Mouse (Mus musculus) cerebellum, adult 2 months (tissue): Measurements from ENCODE around the gene Olfr560. TPM values are rescaled to one million over a fixed set of nuclear protein-coding genes. Genes with fewer than 3 reads are reported as not detected.

Source experiments
- DNase-seq, 2 experiments: peaks; one replicate each; pipeline ENCODE4 v3.0.0; 2021
- H3K27ac ChIP-seq: fragments of 200-500 bp; 2 replicates; pipeline ENCODE4 v1.5.1; 2012; ENCODE audit warnings: low read length, control low read depth, inconsistent platforms; ENCODE audit not compliant: insufficient read depth
- H3K27me3 ChIP-seq: fragments of 200-500 bp; 2 replicates; pipeline ENCODE4 v1.6.1; 2012; ENCODE audit warnings: inconsistent platforms, mild to moderate bottlenecking, low read length, moderate library complexity; ENCODE audit not compliant: control insufficient read depth, insufficient read depth
- H3K4me1 ChIP-seq: fragments of 200-500 bp; 2 replicates; pipeline ENCODE4 v1.6.1; 2011; ENCODE audit warnings: low read length; ENCODE audit not compliant: control insufficient read depth, insufficient read depth
- H3K4me3 ChIP-seq: fragments of 200-500 bp; replicated peaks from 2 replicates; pipeline ENCODE3; 2011; ENCODE audit warnings: mild to moderate bottlenecking, low read depth, low read length, control low read depth; ENCODE audit not compliant: insufficient read depth
- CTCF ChIP-seq: fragments of 200-500 bp; IDR thresholded peaks from 2 replicates; pipeline ENCODE4 v1.5.1; 2011; ENCODE audit warnings: low read depth, mild to moderate bottlenecking, control low read depth, low read length, moderate library complexity, borderline replicate concordance; ENCODE audit not compliant: insufficient read depth
- POLR2A ChIP-seq: fragments of 200-500 bp; IDR thresholded peaks from 2 replicates; pipeline ENCODE4 v1.6.1; 2011; ENCODE audit warnings: low read length, control low read depth, borderline replicate concordance; ENCODE audit not compliant: insufficient read depth
- WGBS: fragments of 180-500 bp; shearing (Covaris S2); methylation state at CpG from one replicate; pipeline ENCODE4 v1.1.7; 2018; 5-methylcytosine and 5-hydroxymethylcytosine counted together
- polyA plus RNA-seq: library from polyadenylated mRNA; depleted of rRNA; stranded (reverse); fragments of >200 nt; gene quantifications from 2 replicates; pipeline ENCODE4 v1.2.3, GENCODE M21; 2012; rRNA removed

Olfr560 gene
- polyA plus RNA-seq, result 0.07 TPM in 1 of 2 replicates, not detected in the other

DNA sequence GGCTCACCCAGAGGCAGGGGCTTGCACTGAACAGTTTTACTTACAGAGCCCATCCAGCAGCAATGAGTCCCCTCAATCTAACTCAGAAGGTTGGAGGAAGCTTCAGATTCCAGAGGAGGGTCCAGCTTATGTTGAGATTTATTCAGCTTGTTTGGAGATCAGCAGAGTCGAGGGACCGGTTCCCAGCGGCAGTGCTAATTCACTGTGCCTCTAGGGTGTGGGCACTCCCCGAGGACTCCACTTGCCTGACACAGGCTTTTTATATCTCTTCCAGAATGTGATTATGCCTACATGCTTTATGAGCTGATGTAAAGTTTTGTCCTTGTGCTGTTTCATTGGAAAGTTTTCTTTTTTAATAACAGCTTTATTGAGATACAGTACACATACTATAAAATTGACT is at the start of gene Olfr560, which contains the start of gene Olfr78:
TSS of gene Olfr560 (minus strand) at position 101 of the 400 bp plus-strand sequence.
TSS of gene Olfr78 (minus strand) at position 206 of the 400 bp plus-strand sequence.
- TF ChIP-seq CTCF, result no peak
- no peak for TF ChIP-seq POLR2A
- H3K27ac ChIP-seq, result no peak within 1 kb of the TSS
- 72% methylated on average over 4 of the region's 4 CpGs for WGBS
- no peaks in the 10 kb centered on the region for H3K27me3 ChIP-seq
- no peak within 1 kb of the TSS for H3K4me3 ChIP-seq
- DNase-seq, result no peak
- no peaks in the 10 kb centered on the region for H3K4me1 ChIP-seq

DNA sequence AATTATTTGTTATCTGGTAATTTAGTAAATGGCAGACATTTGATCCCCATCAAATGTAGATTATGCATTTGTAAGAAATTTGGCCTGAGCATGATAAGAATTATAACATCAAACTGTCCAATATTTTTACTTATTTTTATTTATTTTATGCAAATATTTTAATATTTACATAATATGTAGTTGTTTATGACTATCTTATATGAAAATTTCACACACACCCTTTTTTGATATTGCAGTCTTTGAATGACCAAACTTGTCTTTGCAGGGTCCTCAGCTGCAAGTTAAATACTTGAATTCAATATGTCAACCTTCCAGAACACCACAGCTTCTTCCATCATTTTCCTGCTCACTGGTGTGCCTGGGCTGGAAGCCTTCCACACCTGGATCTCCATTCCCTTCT is 44.0 kb upstream of the Olfr560 start, which contains the start of gene Olfr564:
TSS of gene Olfr564 (plus strand) at position 301 of the 400 bp plus-strand sequence.
- no peak for TF ChIP-seq POLR2A
- TF ChIP-seq CTCF, result no peak
- no peak within 1 kb of the TSS for H3K4me3 ChIP-seq
- no peaks in the 10 kb centered on the region for H3K4me1 ChIP-seq
- DNase-seq, result no peak
- no peaks in the 10 kb centered on the region for H3K27me3 ChIP-seq
- no peak within 1 kb of the TSS for H3K27ac ChIP-seq

DNA sequence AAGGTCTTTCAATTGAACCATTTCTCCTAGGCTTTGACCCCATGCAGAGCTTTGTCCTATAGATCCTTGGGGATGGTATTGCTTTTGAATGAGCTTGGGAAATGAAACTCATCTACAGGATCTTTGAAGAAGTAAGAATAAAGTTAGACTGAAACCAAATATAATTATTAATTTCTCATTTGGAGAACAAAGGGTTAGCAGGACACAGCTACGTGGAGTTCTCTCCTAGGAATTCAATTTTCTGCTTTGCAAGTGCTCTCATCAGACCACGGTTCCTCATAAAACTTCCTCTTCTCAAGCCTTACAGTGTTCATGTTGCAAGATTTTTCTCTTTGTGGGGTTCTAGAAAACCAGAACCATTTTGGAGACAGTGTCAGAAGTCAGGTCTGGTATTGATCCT is 11.8 kb upstream of the Olfr560 start, which contains the start of gene Olfr561:
TSS of gene Olfr561 (plus strand) at position 301 of the 400 bp plus-strand sequence.
- 68% methylated on average over 2 of the region's 2 CpGs for WGBS
- DNase-seq, result no peak

DNA sequence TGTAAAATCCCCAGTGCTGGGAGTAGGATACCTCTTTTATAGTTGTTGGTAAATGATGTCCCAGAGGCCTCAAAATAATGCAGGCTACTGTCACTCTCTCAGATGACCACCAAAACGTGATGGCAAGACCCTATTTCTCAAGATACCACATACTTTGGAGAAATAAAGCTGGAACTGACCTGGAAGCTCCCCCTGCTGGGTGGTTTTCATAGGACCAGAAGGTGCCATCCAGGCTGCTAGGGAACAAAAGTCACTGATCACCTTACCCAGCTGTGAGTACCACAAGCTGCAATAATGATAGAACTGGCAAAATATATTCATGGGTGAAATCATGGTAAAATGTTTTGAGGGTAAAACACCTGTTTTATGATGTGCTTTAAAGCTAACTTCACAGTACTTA is 7.1 kb downstream of the Olfr560 start:
- TF ChIP-seq CTCF, result no peak
- TF ChIP-seq POLR2A, result no peak
- 7% methylated on average over 1 of the region's 1 CpGs for WGBS
- no peaks in the 10 kb centered on the region for H3K4me1 ChIP-seq
- no peak overlapping the region for H3K4me3 ChIP-seq
- H3K27ac ChIP-seq, result no peak overlapping the region
- DNase-seq, result no peak
- H3K27me3 ChIP-seq, result no peaks in the 10 kb centered on the region

More for the DNA sequence above, 11.8 kb upstream of the Olfr560 start, which contains the start of gene Olfr561:
- no peak for TF ChIP-seq CTCF
- TF ChIP-seq POLR2A, result no peak
- Histone ChIP-seq H3K4me1 (no peaks in the 10 kb centered on the region), H3K4me3 (no peak within 1 kb of the TSS), H3K27me3 (no peaks in the 10 kb centered on the region), H3K27ac (no peak within 1 kb of the TSS)

DNA sequence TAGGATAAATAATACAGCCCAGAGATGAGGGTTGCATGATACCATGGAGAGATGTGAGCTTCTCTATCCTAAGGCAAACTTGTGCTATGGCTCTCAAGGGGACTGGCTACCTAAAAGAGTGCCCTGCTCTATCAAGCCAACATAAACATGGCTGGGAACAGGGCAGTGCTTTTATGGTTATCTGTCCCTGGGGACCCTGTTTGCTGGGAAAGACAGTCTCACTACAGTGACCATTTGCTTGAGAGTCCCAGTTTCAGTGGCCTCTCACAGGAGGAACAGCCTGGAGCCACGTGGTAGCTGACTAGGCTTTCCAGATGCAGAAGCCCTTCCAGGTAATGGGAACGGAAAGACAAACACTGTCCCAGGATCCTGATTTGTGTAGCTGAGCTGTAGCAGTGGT is 21.5 kb downstream of the Olfr560 start:
- Histone ChIP-seq H3K4me3 (no peak overlapping the region), H3K4me1 (no peaks in the 10 kb centered on the region), H3K27ac (no peak overlapping the region), H3K27me3 (no peaks in the 10 kb centered on the region)
- no peak for DNase-seq
- 46% methylated on average over 2 of the region's 2 CpGs for WGBS
- TF ChIP-seq CTCF (no peak), POLR2A (no peak)

DNA sequence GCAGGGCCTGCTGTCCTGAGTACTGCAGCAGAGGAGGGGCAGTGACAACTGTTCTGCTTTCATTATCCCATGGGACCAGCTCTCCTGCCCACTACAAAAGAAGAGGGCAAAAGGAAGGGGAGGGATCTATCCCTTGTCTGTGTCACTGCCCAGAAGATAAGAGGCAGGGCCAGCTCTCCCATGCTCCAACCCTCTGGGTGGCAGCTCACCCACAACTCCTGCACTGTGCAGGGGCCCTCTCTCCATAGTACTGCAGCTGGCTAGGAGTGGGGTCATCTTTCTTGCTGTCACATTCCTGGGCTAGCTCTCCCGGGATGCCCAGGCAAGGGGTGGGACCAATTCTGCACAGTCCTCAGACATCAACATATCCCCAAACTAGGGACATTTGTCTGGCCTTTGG is 25.4 kb downstream of the Olfr560 start:
- no peak for DNase-seq
- no peak for TF ChIP-seq CTCF
- TF ChIP-seq POLR2A, result no peak
- WGBS, result 68% methylated on average over 1 of the region's 1 CpGs
- no peaks in the 10 kb centered on the region for H3K4me1 ChIP-seq
- H3K27me3 ChIP-seq, result no peaks in the 10 kb centered on the region
- H3K4me3 ChIP-seq, result no peak overlapping the region
- no peak overlapping the region for H3K27ac ChIP-seq

DNA sequence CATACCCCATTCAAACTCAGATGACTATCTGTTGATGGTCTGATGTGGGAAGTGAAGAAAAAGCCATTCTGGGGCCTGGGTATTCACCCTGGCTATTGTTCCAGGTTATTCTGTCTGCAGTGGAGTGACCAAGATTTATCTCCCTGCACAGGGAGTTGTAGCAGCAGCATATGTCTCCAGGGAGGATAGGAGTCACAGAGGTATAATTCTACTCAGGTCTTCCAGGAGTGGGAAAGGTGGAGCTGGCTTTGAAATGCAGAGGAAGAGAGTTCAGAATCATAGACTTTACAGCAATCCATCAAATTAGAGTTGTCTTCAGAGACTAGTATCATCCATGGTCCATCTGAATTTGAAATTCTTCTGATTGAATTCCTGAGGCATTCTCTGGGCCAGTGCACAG is 31.8 kb downstream of the Olfr560 start, which contains the start of gene Olfr559:
TSS of gene Olfr559 (minus strand) at position 101 of the 400 bp plus-strand sequence.
- DNase-seq, result no peak
- H3K4me1 ChIP-seq, result no peaks in the 10 kb centered on the region
- H3K27ac ChIP-seq, result no peak within 1 kb of the TSS
- H3K27me3 ChIP-seq, result no peaks in the 10 kb centered on the region
- TF ChIP-seq POLR2A (no peak), CTCF (no peak)
- H3K4me3 ChIP-seq, result no peak within 1 kb of the TSS

DNA sequence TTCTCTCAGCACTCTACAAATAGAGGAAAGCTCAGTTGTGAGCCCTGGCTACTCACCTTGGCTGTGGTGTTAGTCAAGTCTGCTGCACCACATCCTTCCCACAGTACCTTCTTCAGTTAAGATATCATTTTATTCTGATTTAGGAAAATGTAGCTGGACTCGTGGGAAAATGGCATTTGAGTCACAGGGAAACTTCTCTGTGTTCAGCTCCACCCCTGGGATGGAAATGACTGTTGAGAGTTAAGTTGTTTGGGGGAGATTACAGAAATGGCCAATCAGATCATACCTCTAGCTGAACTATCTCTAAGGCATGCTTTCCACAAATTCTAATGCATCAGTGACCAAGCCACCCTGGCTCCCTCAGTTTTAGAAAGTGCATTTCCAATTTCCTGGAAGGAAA is 40.2 kb downstream of the Olfr560 start, which contains the start of gene Olfr33:
TSS of gene Olfr33 (minus strand) at position 101 of the 400 bp plus-strand sequence.
- 20% methylated on average over 1 of the region's 1 CpGs for WGBS
- H3K4me1 ChIP-seq, result no peaks in the 10 kb centered on the region
- no peak within 1 kb of the TSS for H3K4me3 ChIP-seq
- no peak within 1 kb of the TSS for H3K27ac ChIP-seq
- no peak for DNase-seq
- TF ChIP-seq CTCF (no peak), POLR2A (no peak)
- H3K27me3 ChIP-seq, result no peaks in the 10 kb centered on the region

DNA sequence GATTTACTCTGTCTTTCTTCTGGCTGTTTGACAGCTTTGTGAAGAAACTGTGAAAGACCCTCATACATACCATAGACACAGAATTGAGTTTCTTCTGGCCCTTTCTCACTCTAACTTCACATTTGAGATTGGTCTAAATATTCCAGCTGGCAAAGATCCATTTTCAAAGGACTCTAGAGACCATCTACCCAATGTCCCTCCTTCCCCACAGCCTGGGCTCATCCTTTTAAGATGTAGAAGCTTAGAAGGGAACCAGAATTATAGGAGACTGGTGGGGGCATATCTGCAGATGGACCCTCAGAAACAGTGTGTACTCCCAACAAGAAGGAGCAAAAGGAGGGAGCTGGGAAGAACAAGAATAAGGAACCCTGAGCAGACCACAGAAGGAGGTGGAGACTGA is 57.3 kb downstream of the Olfr560 start, which contains the start of gene Olfr558:
TSS of gene Olfr558 (plus strand) at position 301 of the 400 bp plus-strand sequence.
- no peaks in the 10 kb centered on the region for H3K27me3 ChIP-seq
- no peak within 1 kb of the TSS for H3K4me3 ChIP-seq
- TF ChIP-seq CTCF (no peak), POLR2A (no peak)
- no peak for DNase-seq
- H3K27ac ChIP-seq, result no peak within 1 kb of the TSS
- H3K4me1 ChIP-seq, result 0 out of 2 replicates have a peak, but pooled peaks cover 6% of the 10 kb centered on the region

Other genes with a start within 250 kb of the Olfr560 start
- gene Olfr547, start 224.6 kb downstream of the Olfr560 start, polyA plus RNA-seq, result not detected in 2 replicates
- not detected in 2 replicates for gene Olfr548-ps1, start 218.5 kb downstream of the Olfr560 start, polyA plus RNA-seq
- gene Olfr549, start 209.5 kb downstream of the Olfr560 start, polyA plus RNA-seq, result not detected in 2 replicates
- 1.8 and 2.2 TPM in 2 replicates for gene Trim21, start 193.9 kb downstream of the Olfr560 start, polyA plus RNA-seq
- not detected in 2 replicates for gene Olfr550, start 187.9 kb downstream of the Olfr560 start, polyA plus RNA-seq
- gene Olfr551, start 167.5 kb downstream of the Olfr560 start, polyA plus RNA-seq, result not detected in 2 replicates
- gene Olfr552, start 161.6 kb downstream of the Olfr560 start, polyA plus RNA-seq, result not detected in 2 replicates
- not detected in 2 replicates for gene Olfr553, start 141.1 kb downstream of the Olfr560 start, polyA plus RNA-seq
- gene Olfr554, start 120.9 kb downstream of the Olfr560 start, polyA plus RNA-seq, result not detected in 2 replicates
- not detected in 2 replicates for gene Olfr555, start 100.5 kb downstream of the Olfr560 start, polyA plus RNA-seq
- not detected in 2 replicates for gene Olfr556, start 94.5 kb downstream of the Olfr560 start, polyA plus RNA-seq
- gene Trim68, start 72.0 kb downstream of the Olfr560 start, polyA plus RNA-seq, result 7.2 and 7.8 TPM in 2 replicates
- not detected in 2 replicates for gene Olfr557, start 63.5 kb downstream of the Olfr560 start, polyA plus RNA-seq
- gene Olfr558, start 57.2 kb downstream of the Olfr560 start, polyA plus RNA-seq, result 0.49 and 0.52 TPM in 2 replicates
- gene Olfr33, start 40.3 kb downstream of the Olfr560 start, polyA plus RNA-seq, result not detected in 2 replicates
- not detected in 2 replicates for gene Olfr559, start 31.9 kb downstream of the Olfr560 start, polyA plus RNA-seq
- 0.51 and 0.75 TPM in 2 replicates for gene Olfr78, start 105 bp upstream of the Olfr560 start, polyA plus RNA-seq
- gene Olfr561, start 11.9 kb upstream of the Olfr560 start, polyA plus RNA-seq, result not detected in 2 replicates
- not detected in 2 replicates for gene Olfr564, start 44.1 kb upstream of the Olfr560 start, polyA plus RNA-seq
- gene Olfr566, start 99.4 kb upstream of the Olfr560 start, polyA plus RNA-seq, result not detected in 2 replicates
- gene Olfr568, start 117.8 kb upstream of the Olfr560 start, polyA plus RNA-seq, result not detected in 2 replicates
- gene Olfr569, start 131.5 kb upstream of the Olfr560 start, polyA plus RNA-seq, result not detected in 2 replicates
- gene Olfr570, start 135.2 kb upstream of the Olfr560 start, polyA plus RNA-seq, result 0.19 TPM in 1 of 2 replicates, not detected in the other
- gene Olfr571, start 158.2 kb upstream of the Olfr560 start, polyA plus RNA-seq, result not detected in 2 replicates
- not detected in 2 replicates for gene Olfr572, start 165.0 kb upstream of the Olfr560 start, polyA plus RNA-seq
- not detected in 2 replicates for gene Olfr573-ps1, start 183.2 kb upstream of the Olfr560 start, polyA plus RNA-seq
- gene Olfr574, start 189.1 kb upstream of the Olfr560 start, polyA plus RNA-seq, result not detected in 2 replicates
- not detected in 2 replicates for gene Olfr575, start 199.4 kb upstream of the Olfr560 start, polyA plus RNA-seq
- gene Olfr576, start 203.3 kb upstream of the Olfr560 start, polyA plus RNA-seq, result not detected in 2 replicates
- gene Olfr577, start 216.6 kb upstream of the Olfr560 start, polyA plus RNA-seq, result not detected in 2 replicates
- gene Olfr578, start 230.0 kb upstream of the Olfr560 start, polyA plus RNA-seq, result not detected in 2 replicates